Mouse (Mus musculus): ENCODE results near the gene Ccdc105. TPM values are rescaled to one million over a fixed set of nuclear protein-coding genes. Genes with fewer than 3 reads are reported as not detected.

Gene Ccdc105
- total RNA-seq, 2 experiments from 2014 or later: 0.29 to 0.32 TPM

- DNase-seq (ENCODE audit: low spot score in 2 of 2): no peak
Observed at GRCm38 (mm10) chr10:78716231-78716630, 36.6 kb downstream of the Ccdc105 start.

- DNase-seq (ENCODE audit: low spot score in 2 of 2): no peak
Observed at GRCm38 (mm10) chr10:78715156-78715555, 37.7 kb downstream of the Ccdc105 start.

GRCm38 (mm10) chr10:78714129-78714528, 38.7 kb downstream of the Ccdc105 start:
- DNase-seq (ENCODE audit: low spot score in 2 of 2): no peak

GRCm38 (mm10) chr10:78710706-78711105, 42.2 kb downstream of the Ccdc105 start:
- no peak for DNase-seq (ENCODE audit: low spot score in 2 of 2)

- no peak for DNase-seq (ENCODE audit: low spot score in 2 of 2)
Observed at GRCm38 (mm10) chr10:78700881-78701280, 52.0 kb downstream of the Ccdc105 start.

Other genes starting within 250 kb of the Ccdc105 start
- gene Olfr1358, start 235.6 kb downstream of the Ccdc105 start, total RNA-seq (2021): not detected
- gene Ilvbl, start 178.7 kb downstream of the Ccdc105 start, total RNA-seq (2021): 10 to 100 TPM; 17.7 to 25.1 TPM
- 1 to 10 TPM; 5.0 to 5.1 TPM for gene Syde1, start 161.1 kb downstream of the Ccdc105 start, total RNA-seq (2021)
- gene Olfr1357, start 135.0 kb downstream of the Ccdc105 start, total RNA-seq (2021): not detected
- gene Casp14, start 34.8 kb downstream of the Ccdc105 start, total RNA-seq (2021): not detected
- gene Slc1a6, start 27.4 kb upstream of the Ccdc105 start, total RNA-seq (2021): 10 to 100 TPM; 13.2 to 15.5 TPM
- not detected for gene Olfr1356, start 99.1 kb upstream of the Ccdc105 start, total RNA-seq (2021)
- gene Olfr1355, start 122.5 kb upstream of the Ccdc105 start, total RNA-seq (2021): not detected
- gene Olfr1354, start 160.1 kb upstream of the Ccdc105 start, total RNA-seq (2021): not detected
- not detected for gene Olfr8, start 197.6 kb upstream of the Ccdc105 start, total RNA-seq (2021)
- not detected for gene Olfr1353, start 210.2 kb upstream of the Ccdc105 start, total RNA-seq (2021)
- gene Olfr1352, start 228.0 kb upstream of the Ccdc105 start, total RNA-seq (2021): not detected

Data from layer of hippocampus, postnatal 14 days (tissue).